Mouse (Mus musculus) hindlimb bud, embryonic 11.5 days (tissue): Measurements from ENCODE around the gene Cdc42bpg.

Experiments used
- DNase-seq: peaks from one replicate; pipeline ENCODE4 v3.0.0-alpha.2; 2012; ENCODE audit warnings: low read depth, low spot score; ENCODE audit errors: extremely low spot score

Cdc42bpg gene

GRCm38 (mm10) chr19:6321786-6322621 lies 15.7 kb downstream of the Cdc42bpg start:
- no peak for DNase-seq

DNA sequence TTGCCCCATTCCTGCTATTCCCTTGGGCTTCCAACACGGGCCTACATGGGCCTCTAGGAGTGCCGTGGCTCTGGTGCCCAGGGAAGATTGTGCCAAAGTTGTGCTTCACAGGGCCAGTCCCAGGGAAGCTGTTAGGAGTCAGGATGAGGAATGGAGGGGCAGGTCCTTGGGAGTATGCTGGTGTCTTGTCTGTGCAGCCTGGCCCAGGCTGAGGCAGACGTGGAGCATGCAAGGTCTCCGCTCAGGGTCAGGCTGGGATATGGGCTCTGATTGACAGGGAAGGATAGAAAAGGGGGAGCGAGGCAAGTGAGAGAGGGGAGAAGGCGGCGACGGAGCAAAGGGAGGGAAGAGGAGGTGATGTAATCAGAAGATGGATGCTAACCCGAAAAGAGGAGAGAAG lies 18.5 kb downstream of the Cdc42bpg start:
- DNase-seq = no peak

DNA sequence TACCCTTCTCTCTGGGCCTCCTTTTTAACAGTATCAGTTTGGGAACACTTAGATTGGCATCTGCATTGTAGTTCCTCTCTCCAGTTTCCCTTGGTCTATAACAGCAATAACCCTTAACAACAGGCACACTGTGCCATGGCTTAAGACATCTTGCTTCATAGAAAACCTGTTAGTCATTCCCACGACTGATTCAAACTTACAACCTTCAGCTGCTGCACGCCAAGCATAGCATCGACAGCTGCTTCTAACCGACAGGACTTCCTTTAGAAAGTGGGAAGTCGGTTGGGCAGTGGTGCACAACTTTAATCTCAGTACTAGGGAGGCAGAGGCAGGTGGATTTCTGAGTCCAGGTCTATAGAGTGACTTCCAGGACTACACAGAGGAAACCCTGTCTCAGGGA lies 24.9 kb downstream of the Cdc42bpg start:
- DNase-seq = no peak

DNA sequence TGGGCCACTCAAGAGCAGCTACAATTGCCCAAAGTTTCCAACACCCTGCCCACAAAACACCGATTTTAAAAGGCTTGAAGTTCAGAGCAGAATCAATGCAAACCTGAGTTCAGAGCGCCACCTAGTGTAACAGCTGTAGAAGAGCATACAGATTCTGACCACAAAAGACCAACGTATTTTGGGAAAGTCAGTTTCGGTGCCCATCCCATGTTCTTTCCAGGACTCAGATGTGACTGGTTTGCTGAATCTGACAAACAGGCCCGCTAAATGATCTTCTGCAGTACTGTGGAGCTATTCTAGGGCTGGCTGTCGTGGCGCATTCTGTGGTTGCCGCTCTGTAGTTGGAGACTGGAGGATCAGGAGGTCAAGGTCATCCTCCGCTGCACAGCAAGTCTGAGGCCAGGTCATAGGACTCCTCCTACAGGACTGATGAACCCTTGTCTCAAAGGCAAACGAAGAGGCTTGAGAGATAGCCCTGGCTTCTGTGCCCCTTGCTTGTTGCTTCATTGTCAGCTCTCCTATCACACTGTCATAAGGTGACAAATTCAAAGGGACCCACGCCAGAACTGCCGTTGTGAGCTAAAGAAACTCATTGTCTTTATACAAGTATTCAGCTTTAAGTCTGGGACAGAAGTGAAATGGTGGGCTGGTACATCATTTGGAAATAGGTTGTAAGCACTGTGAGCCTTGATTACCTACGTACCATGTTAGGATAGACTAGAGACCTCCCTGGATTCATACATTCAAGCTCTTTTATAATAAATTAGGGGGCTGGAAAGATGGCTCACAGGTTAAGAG lies 25.7 kb downstream of the Cdc42bpg start:
- DNase-seq = no peak

- DNase-seq = no peak
Observed at GRCm38 (mm10) chr19:6333761-6334595, 27.7 kb downstream of the Cdc42bpg start.

- peak; percentile 94 for DNase-seq
Observed at GRCm38 (mm10) chr19:6334673-6335457, 28.6 kb downstream of the Cdc42bpg start, which contains the start of gene Men1. Gene Men1, plus strand, starts transcription at chr19:6334979.

- no peak for DNase-seq
Observed at GRCm38 (mm10) chr19:6335458-6335827, 29.2 kb downstream of the Cdc42bpg start.

GRCm38 (mm10) chr19:6336920-6337319 lies 30.7 kb downstream of the Cdc42bpg start:
- DNase-seq = no peak

- DNase-seq = no peak
Observed at GRCm38 (mm10) chr19:6338171-6338570, 31.9 kb downstream of the Cdc42bpg start.

DNA sequence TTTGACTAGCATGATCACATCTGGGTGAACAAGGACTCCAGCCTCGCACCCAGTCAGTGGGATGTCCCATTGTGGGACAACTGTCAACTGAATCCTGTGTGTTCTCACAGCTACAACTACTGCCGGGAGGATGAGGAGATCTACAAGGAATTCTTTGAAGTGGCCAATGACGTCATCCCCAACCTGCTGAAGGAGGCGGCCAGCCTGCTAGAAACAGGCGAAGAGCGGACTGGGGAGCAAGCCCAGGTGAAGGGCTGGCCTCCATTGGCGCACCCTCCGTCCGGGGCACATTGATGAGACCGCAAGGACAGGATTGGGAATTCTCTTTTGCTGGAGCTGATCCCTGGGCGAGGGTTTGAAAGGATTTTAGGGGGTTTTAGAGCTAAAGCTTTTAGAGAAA lies 32.5 kb downstream of the Cdc42bpg start:
- DNase-seq = no peak

- DNase-seq = no peak
Observed at GRCm38 (mm10) chr19:6339191-6339590, 32.9 kb downstream of the Cdc42bpg start.

DNA sequence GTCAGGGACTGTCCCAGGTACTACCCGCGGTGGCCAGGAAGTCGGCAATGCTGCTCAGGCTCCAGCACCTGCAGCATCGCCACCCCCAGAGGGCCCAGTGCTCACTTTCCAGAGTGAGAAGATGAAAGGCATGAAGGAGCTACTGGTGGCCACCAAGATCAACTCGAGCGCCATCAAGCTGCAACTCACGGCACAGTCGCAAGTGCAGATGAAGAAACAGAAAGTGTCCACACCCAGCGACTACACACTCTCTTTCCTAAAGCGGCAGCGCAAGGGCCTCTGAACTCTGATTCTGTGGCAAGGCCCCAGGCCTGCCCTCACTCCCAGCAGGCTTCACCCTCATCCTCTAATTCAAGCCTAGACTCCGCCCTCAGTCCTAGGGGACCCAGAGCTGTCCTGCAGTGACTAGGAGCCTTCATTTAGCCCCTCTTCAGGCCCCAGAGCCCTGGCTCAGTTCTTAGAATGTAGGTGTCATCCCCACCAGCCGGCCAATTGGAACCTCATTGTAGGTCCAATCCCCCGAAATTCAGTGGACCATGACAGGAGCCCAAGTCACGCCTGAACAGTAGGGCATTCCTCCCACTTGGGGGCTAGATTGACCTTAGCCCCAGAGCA lies 33.7 kb downstream of the Cdc42bpg start:
- no peak for DNase-seq

DNA sequence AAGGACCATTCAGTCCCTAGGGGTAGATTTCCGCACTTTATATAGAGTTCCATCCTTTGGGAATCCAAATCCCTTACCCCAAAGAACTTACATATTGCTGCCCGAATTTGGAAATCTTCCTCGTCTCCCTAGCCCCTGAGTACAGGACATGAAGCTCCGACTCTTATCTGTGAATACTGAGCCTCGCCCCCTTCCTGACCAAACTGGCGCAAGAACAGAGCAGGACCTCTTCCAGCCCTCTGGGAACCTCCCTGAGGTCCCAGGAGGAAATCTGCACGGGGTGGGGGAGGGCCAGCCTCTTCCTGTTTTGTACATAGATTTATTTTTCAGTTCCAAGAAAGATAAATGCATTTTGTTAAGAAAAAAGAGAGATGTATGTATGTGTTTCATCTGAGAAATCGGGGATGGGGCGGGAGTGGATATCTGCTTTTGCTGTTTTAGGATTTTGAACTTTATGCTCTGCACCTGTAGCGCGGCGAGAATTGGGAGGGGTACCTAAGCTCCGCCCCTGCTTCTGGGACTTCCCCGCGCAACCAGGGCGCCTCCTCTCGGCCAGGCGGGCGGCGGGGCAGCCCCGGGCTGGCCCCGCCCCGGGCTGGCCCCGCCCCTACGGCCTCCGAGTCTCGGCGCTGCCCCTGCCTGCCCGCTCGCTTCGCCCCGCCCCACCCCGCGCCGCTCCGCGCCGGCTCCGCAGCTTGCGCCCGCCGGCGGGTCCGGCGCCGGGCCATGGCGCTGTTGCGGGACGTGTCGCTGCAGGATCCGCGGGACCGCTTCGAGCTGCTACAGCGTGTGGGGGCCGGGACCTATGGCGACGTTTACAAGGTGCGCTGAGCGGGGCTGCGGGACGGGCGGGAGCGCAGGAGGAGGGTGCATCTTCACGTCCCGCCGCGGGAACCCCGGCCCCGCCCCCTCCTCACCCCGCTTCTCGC lies 34.5 kb downstream of the Cdc42bpg start, which contains the start of gene Map4k2:
TSS of gene Map4k2 (plus strand) at position 612 of the 929 bp plus-strand sequence.
- no peak for DNase-seq

GRCm38 (mm10) chr19:6341453-6342077 lies 35.3 kb downstream of the Cdc42bpg start:
- no peak for DNase-seq

GRCm38 (mm10) chr19:6342276-6342933 lies 36.1 kb downstream of the Cdc42bpg start:
- DNase-seq = no peak

DNA sequence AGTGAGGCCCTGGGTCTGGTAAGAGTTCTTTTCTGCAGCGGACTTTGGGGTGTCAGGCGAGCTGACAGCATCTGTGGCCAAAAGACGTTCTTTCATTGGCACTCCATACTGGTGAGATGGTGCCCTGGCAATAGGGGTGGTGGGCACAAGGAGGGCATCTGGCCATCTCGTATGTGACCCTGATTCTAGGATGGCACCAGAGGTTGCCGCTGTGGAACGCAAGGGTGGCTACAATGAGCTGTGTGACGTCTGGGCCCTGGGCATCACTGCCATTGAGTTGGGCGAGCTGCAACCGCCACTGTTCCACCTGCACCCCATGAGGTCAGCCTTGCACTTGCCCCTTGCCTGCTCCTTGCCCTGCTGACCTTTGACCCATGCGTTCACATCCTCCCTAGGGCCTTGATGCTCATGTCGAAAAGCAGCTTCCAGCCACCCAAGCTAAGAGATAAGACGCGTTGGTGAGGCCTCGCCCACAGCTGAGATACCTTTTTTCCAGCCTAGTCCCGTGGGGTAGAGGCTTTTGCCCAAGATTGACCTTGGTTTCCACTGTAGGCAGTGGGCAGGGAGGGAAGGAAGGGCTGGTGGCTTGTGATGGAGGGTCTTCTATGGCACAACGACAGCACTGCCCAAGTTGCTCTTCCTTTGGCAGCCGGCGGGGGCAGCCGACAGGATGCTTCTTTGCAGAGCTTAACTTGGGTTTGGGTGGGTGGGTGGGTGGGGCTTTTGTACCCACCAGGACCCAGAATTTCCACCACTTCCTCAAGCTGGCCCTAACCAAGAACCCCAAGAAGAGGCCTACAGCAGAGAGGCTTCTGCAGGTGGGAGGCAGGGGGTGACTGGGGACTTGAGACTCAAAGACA lies 37.0 kb downstream of the Cdc42bpg start:
- no peak for DNase-seq

DNA sequence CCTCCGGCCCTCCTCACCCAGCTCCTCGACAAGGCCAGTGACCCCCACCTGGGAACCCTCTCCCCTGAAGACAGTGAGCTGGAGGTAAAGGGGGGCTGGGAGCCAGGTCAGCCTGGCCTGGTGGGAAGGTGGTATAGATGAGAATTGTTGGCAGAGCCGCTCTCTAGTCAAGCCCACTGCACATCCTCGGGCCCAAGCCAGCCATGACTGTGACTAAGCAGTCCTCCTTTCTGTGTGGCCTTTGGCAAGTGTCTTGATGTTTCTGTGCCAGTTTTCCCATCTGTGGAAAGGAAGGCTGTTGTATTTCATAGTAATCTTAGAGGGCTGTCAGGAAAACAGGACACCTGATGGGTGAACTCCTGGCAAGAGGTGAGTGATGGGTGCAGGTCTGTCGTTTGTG lies 37.7 kb downstream of the Cdc42bpg start:
- DNase-seq = no peak
